Mouse (Mus musculus): ENCODE data around the gene Shank3. TPM values are rescaled to one million over a fixed set of nuclear protein-coding genes. Genes with fewer than 3 reads are reported as not detected.

Shank3 gene
- polyA plus RNA-seq, 1 experiment, result 5.6 TPM

DNA sequence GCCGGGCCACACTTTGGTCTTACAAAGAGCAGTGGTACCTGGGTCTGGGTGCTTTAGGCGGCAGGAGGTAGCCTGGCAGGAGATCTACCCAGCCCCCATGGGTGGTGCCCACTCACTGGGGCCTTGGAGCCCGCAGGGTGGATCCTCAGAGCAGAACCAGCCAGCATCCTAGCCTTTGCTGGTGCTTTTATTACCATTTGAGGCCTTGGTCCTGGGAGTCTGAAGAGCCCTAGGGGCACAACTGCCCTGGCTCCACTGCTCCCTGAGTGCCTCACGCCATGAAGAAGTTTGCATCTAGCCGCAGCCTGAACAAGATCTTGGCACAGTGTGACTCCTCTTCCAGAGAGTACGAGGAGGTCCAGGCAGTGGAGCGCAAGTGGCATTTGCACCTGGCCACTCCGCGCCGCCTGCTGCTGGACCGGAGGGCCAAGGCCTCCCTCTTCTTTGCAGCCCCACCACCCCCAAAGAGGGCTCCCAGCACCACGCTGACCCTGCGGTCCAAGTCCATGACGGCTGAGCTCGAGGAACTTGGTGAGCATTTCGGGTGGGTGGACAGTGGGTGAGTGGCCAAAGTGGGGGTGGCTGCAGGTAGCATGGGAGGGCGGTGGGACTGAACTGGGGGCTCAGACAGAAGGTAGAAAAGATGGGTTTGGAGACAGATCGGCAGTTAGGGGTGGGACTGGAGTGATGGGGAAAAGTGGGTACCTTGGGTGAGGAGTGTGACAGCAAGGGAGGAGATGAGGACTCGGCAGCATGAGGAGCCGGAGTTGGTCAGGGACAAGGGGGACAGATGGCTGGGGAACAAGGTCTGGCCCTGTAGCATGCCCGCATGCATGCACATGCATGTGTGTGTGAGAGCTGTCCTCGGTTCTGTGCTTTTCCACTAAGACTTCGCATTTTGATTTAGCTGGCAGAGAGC lies 33.8 kb downstream of the Shank3 start:
- H3K27ac ChIP-seq (ENCODE audit: insufficient read depth, low read length), result no peak overlapping the region
- TF ChIP-seq EP300 (IDR thresholded peaks at IDR 0.05; ENCODE audit: insufficient read depth, low read depth, low read length), result no peak
- TF ChIP-seq POLR2A (IDR thresholded peaks at IDR 0.05; ENCODE audit: insufficient read depth, low read length), result no peak
- TF ChIP-seq CTCF (IDR thresholded peaks at IDR 0.05; ENCODE audit: low read depth, low read length), result no peak
- peak overlapping the region; percentile 13; the same call in 1 of the 2 replicates for H3K9ac ChIP-seq (ENCODE audit: low read depth, poor library complexity, severe bottlenecking)
- no peaks in the 10 kb centered on the region for H3K27me3 ChIP-seq (ENCODE audit: control insufficient read depth, insufficient read depth, low read length, poor library complexity, severe bottlenecking)
- no peaks in the 10 kb centered on the region for H3K9me3 ChIP-seq (replicated peaks; ENCODE audit: control insufficient read depth, insufficient read depth, low read length, poor library complexity, severe bottlenecking)
- H3K4me1 ChIP-seq (ENCODE audit: control insufficient read depth, insufficient read depth, low read length), result no peaks in the 10 kb centered on the region
- H3K36me3 ChIP-seq (ENCODE audit: control insufficient read depth, insufficient read depth, low read length, poor library complexity, severe bottlenecking), result no peaks in the 10 kb centered on the region
- H3K4me3 ChIP-seq (ENCODE audit: low read depth, low read length), result peak overlapping the region; percentile 32

DNA sequence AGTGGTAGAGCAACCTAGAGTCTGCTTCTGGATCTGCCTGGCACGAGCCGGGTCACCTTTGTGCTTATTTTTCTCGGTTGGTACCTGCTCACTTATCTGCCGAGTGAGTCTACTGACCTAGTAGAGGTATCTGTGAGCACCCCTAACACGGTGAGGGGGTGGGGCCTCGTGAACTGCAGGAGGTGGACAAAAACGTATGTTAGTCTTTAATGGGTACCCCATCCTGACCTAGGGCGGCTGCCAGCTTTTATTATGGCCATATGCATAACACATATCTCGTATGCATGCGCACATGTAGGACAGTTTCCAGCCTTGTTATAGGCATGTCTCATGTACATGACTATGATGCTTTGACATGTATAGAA lies 34.4 kb downstream of the Shank3 start:
- no peak overlapping the region for H3K9ac ChIP-seq (ENCODE audit: low read depth, poor library complexity, severe bottlenecking)
- no peak for TF ChIP-seq CTCF (IDR thresholded peaks at IDR 0.05; ENCODE audit: low read depth, low read length)
- no peak for TF ChIP-seq POLR2A (IDR thresholded peaks at IDR 0.05; ENCODE audit: insufficient read depth, low read length)
- no peaks in the 10 kb centered on the region for H3K27me3 ChIP-seq (ENCODE audit: control insufficient read depth, insufficient read depth, low read length, poor library complexity, severe bottlenecking)
- no peaks in the 10 kb centered on the region for H3K9me3 ChIP-seq (replicated peaks; ENCODE audit: control insufficient read depth, insufficient read depth, low read length, poor library complexity, severe bottlenecking)
- H3K36me3 ChIP-seq (ENCODE audit: control insufficient read depth, insufficient read depth, low read length, poor library complexity, severe bottlenecking), result no peaks in the 10 kb centered on the region
- H3K4me1 ChIP-seq (ENCODE audit: control insufficient read depth, insufficient read depth, low read length), result no peaks in the 10 kb centered on the region
- H3K4me3 ChIP-seq (ENCODE audit: low read depth, low read length), result no peak overlapping the region
- no peak overlapping the region for H3K27ac ChIP-seq (ENCODE audit: insufficient read depth, low read length)

GRCm38 (mm10) chr15:89544171-89544570 lies 44.7 kb downstream of the Shank3 start:
- no peak for TF ChIP-seq EP300 (IDR thresholded peaks at IDR 0.05; ENCODE audit: insufficient read depth, low read depth, low read length)
- no peak for TF ChIP-seq POLR2A (IDR thresholded peaks at IDR 0.05; ENCODE audit: insufficient read depth, low read length)
- no peak for TF ChIP-seq CTCF (IDR thresholded peaks at IDR 0.05; ENCODE audit: low read depth, low read length)
- Histone ChIP-seq H3K27me3 (ENCODE audit: control insufficient read depth, insufficient read depth, low read length, poor library complexity, severe bottlenecking) (no peaks in the 10 kb centered on the region), H3K4me3 (ENCODE audit: low read depth, low read length) (no peak overlapping the region), H3K4me1 (ENCODE audit: control insufficient read depth, insufficient read depth, low read length) (no peaks in the 10 kb centered on the region), H3K27ac (ENCODE audit: insufficient read depth, low read length) (no peak overlapping the region), H3K36me3 (ENCODE audit: control insufficient read depth, insufficient read depth, low read length, poor library complexity, severe bottlenecking) (no peaks in the 10 kb centered on the region), H3K9ac (ENCODE audit: low read depth, poor library complexity, severe bottlenecking) (no peak overlapping the region), H3K9me3 (replicated peaks; ENCODE audit: control insufficient read depth, insufficient read depth, low read length, poor library complexity, severe bottlenecking) (peaks cover 14% of the 10 kb centered on the region)

GRCm38 (mm10) chr15:89547321-89547720 lies 47.9 kb downstream of the Shank3 start:
- no peak for TF ChIP-seq EP300 (IDR thresholded peaks at IDR 0.05; ENCODE audit: insufficient read depth, low read depth, low read length)
- TF ChIP-seq CTCF (IDR thresholded peaks at IDR 0.05; ENCODE audit: low read depth, low read length), result no peak
- TF ChIP-seq POLR2A (IDR thresholded peaks at IDR 0.05; ENCODE audit: insufficient read depth, low read length), result no peak
- H3K27ac ChIP-seq (ENCODE audit: insufficient read depth, low read length), result no peak overlapping the region
- no peaks in the 10 kb centered on the region for H3K27me3 ChIP-seq (ENCODE audit: control insufficient read depth, insufficient read depth, low read length, poor library complexity, severe bottlenecking)
- H3K9me3 ChIP-seq (replicated peaks; ENCODE audit: control insufficient read depth, insufficient read depth, low read length, poor library complexity, severe bottlenecking), result peaks cover 11% of the 10 kb centered on the region; the same call in 1 of the 2 replicates
- H3K36me3 ChIP-seq (ENCODE audit: control insufficient read depth, insufficient read depth, low read length, poor library complexity, severe bottlenecking), result no peaks in the 10 kb centered on the region
- peak overlapping the region; percentile 64 for H3K9ac ChIP-seq (ENCODE audit: low read depth, poor library complexity, severe bottlenecking)
- peak overlapping the region; percentile 61; the same call in 1 of the 2 replicates for H3K4me3 ChIP-seq (ENCODE audit: low read depth, low read length)
- H3K4me1 ChIP-seq (ENCODE audit: control insufficient read depth, insufficient read depth, low read length), result no peaks in the 10 kb centered on the region

DNA sequence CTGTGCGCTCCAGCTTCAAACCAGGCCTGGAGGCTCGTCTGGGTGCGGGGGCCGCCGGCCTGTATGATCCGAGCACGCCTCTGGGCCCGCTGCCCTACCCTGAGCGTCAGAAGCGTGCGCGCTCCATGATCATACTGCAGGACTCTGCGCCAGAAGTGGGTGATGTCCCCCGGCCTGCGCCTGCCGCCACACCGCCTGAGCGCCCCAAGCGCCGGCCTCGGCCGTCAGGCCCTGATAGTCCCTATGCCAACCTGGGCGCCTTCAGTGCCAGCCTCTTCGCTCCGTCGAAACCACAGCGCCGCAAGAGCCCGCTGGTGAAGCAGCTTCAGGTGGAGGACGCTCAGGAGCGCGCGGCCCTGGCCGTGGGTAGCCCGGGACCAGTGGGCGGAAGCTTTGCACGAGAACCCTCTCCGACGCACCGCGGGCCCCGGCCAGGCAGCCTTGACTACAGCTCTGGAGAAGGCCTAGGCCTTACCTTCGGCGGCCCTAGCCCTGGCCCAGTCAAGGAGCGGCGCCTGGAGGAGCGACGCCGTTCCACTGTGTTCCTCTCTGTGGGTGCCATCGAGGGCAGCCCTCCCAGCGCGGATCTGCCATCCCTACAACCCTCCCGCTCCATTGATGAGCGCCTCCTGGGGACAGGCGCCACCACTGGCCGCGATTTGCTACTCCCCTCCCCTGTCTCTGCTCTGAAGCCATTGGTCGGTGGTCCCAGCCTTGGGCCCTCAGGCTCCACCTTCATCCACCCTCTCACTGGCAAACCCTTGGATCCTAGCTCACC lies 48.6 kb downstream of the Shank3 start:
- peak overlapping the region; percentile 64 for H3K9ac ChIP-seq (ENCODE audit: low read depth, poor library complexity, severe bottlenecking)
- no peak overlapping the region for H3K27ac ChIP-seq (ENCODE audit: insufficient read depth, low read length)
- no peaks in the 10 kb centered on the region for H3K27me3 ChIP-seq (ENCODE audit: control insufficient read depth, insufficient read depth, low read length, poor library complexity, severe bottlenecking)
- no peaks in the 10 kb centered on the region for H3K4me1 ChIP-seq (ENCODE audit: control insufficient read depth, insufficient read depth, low read length)
- TF ChIP-seq CTCF (IDR thresholded peaks at IDR 0.05; ENCODE audit: low read depth, low read length) (peak; percentile 39), EP300 (IDR thresholded peaks at IDR 0.05; ENCODE audit: insufficient read depth, low read depth, low read length) (no peak)
- H3K9me3 ChIP-seq (replicated peaks; ENCODE audit: control insufficient read depth, insufficient read depth, low read length, poor library complexity, severe bottlenecking), result peaks cover 11% of the 10 kb centered on the region; the same call in 1 of the 2 replicates
- H3K4me3 ChIP-seq (ENCODE audit: low read depth, low read length), result peak overlapping the region; percentile 65
- H3K36me3 ChIP-seq (ENCODE audit: control insufficient read depth, insufficient read depth, low read length, poor library complexity, severe bottlenecking), result no peaks in the 10 kb centered on the region

All from ES-Bruce4 (cell line).